Mouse (Mus musculus): ENCODE data around the gene Rnf38. TPM values are rescaled to one million over a fixed set of nuclear protein-coding genes. Genes with fewer than 3 reads are reported as not detected.

Rnf38 gene
- polyA plus RNA-seq, 1 experiment from 2014 or later, result 15.6 TPM

- H3K4me2 ChIP-seq, result no peak overlapping the region
- no peak overlapping the region for H3K9ac ChIP-seq
- no peaks in the 10 kb centered on the region for H3K27me3 ChIP-seq
- H3K9me3 ChIP-seq, result no peaks in the 10 kb centered on the region
- H3K36me3 ChIP-seq, result no peaks in the 10 kb centered on the region
- ATAC-seq (ENCODE audit: insufficient number of reproducible peaks, low FRiP score, low TSS enrichment, low read depth), result no peak
- H3K4me3 ChIP-seq, result no peak overlapping the region
- no peak overlapping the region for H3K27ac ChIP-seq
- peaks cover 21% of the 10 kb centered on the region for H3K4me1 ChIP-seq
- WGBS, result 69% methylated on average over 7 of the region's 7 CpGs
These were observed 122.8 kb downstream of the Rnf38 start for GRCm38 (mm10) chr4:44110771-44111170.

- Histone ChIP-seq H3K4me3 (no peak overlapping the region), H3K9me3 (no peaks in the 10 kb centered on the region), H3K27me3 (no peaks in the 10 kb centered on the region), H3K4me2 (no peak overlapping the region), H3K4me1 (peaks cover 27% of the 10 kb centered on the region), H3K27ac (no peak overlapping the region; the same call in 1 of the 2 replicates), H3K36me3 (no peaks in the 10 kb centered on the region), H3K9ac (no peak overlapping the region)
- ATAC-seq (ENCODE audit: insufficient number of reproducible peaks, low FRiP score, low TSS enrichment, low read depth), result no peak
- 87% methylated on average over 6 of the region's 6 CpGs for WGBS
These were observed 125.3 kb downstream of the Rnf38 start for GRCm38 (mm10) chr4:44108297-44108696.

- no peaks in the 10 kb centered on the region for H3K36me3 ChIP-seq
- H3K27me3 ChIP-seq, result no peaks in the 10 kb centered on the region
- H3K4me2 ChIP-seq, result no peak overlapping the region
- no peak overlapping the region for H3K27ac ChIP-seq
- ATAC-seq (ENCODE audit: insufficient number of reproducible peaks, low FRiP score, low TSS enrichment, low read depth), result no peak
- H3K9ac ChIP-seq, result no peak overlapping the region
- H3K4me1 ChIP-seq, result peaks cover 24% of the 10 kb centered on the region
- 39% methylated on average over 6 of the region's 6 CpGs for WGBS
- H3K4me3 ChIP-seq, result no peak overlapping the region
- no peaks in the 10 kb centered on the region for H3K9me3 ChIP-seq
These were observed 126.2 kb downstream of the Rnf38 start for GRCm38 (mm10) chr4:44107339-44107738.

- H3K9ac ChIP-seq, result no peak overlapping the region
- no peaks in the 10 kb centered on the region for H3K36me3 ChIP-seq
- H3K27ac ChIP-seq, result 0 out of 2 replicates have a peak overlapping the region, but pooled peaks have one; percentile 9
- no peaks in the 10 kb centered on the region for H3K9me3 ChIP-seq
- H3K4me3 ChIP-seq, result peak overlapping the region; percentile 22
- peak overlapping the region; percentile 35 for H3K4me2 ChIP-seq
- ATAC-seq (ENCODE audit: insufficient number of reproducible peaks, low FRiP score, low TSS enrichment, low read depth), result no peak
- H3K27me3 ChIP-seq, result no peaks in the 10 kb centered on the region
- 49% methylated on average over 18 of the region's 18 CpGs for WGBS
- peaks cover 24% of the 10 kb centered on the region for H3K4me1 ChIP-seq
These were observed 127.2 kb downstream of the Rnf38 start for GRCm38 (mm10) chr4:44106297-44106821.

GRCm38 (mm10) chr4:44104195-44104917, 129.2 kb downstream of the Rnf38 start:
- no peak overlapping the region for H3K9ac ChIP-seq
- H3K9me3 ChIP-seq, result no peaks in the 10 kb centered on the region
- ATAC-seq (ENCODE audit: insufficient number of reproducible peaks, low FRiP score, low TSS enrichment, low read depth), result no peak
- peak overlapping the region; percentile 47; the same call in 1 of the 2 replicates for H3K27ac ChIP-seq
- no peak overlapping the region for H3K4me2 ChIP-seq
- H3K4me1 ChIP-seq, result peaks cover 24% of the 10 kb centered on the region
- H3K27me3 ChIP-seq, result no peaks in the 10 kb centered on the region
- 20% methylated on average over 8 of the region's 8 CpGs for WGBS
- H3K4me3 ChIP-seq, result no peak overlapping the region
- no peaks in the 10 kb centered on the region for H3K36me3 ChIP-seq

GRCm38 (mm10) chr4:44103620-44104019, 130.0 kb downstream of the Rnf38 start:
- Histone ChIP-seq H3K9ac (no peak overlapping the region), H3K27me3 (no peaks in the 10 kb centered on the region), H3K4me1 (peaks cover 24% of the 10 kb centered on the region), H3K4me2 (no peak overlapping the region), H3K36me3 (no peaks in the 10 kb centered on the region), H3K9me3 (no peaks in the 10 kb centered on the region), H3K27ac (peak overlapping the region; percentile 47), H3K4me3 (no peak overlapping the region)
- peak; percentile 50; the same call in 1 of the 2 replicates for ATAC-seq (ENCODE audit: insufficient number of reproducible peaks, low FRiP score, low TSS enrichment, low read depth)
- WGBS, result 63% methylated on average over 8 of the region's 8 CpGs

GRCm38 (mm10) chr4:44097576-44098335, 135.8 kb downstream of the Rnf38 start:
- Histone ChIP-seq H3K36me3 (no peaks in the 10 kb centered on the region), H3K4me2 (no peak overlapping the region), H3K27ac (no peak overlapping the region), H3K27me3 (no peaks in the 10 kb centered on the region), H3K9ac (no peak overlapping the region), H3K4me1 (peaks cover 5% of the 10 kb centered on the region; the same call in 1 of the 2 replicates), H3K4me3 (no peak overlapping the region), H3K9me3 (no peaks in the 10 kb centered on the region)
- no peak for ATAC-seq (ENCODE audit: insufficient number of reproducible peaks, low FRiP score, low TSS enrichment, low read depth)
- 44% methylated on average over 11 of the region's 11 CpGs for WGBS

- H3K4me1 ChIP-seq, result peaks cover 5% of the 10 kb centered on the region; the same call in 1 of the 2 replicates
- H3K4me2 ChIP-seq, result no peak overlapping the region
- no peak overlapping the region for H3K4me3 ChIP-seq
- no peak overlapping the region for H3K9ac ChIP-seq
- H3K27me3 ChIP-seq, result no peaks in the 10 kb centered on the region
- 85% methylated on average over 4 of the region's 4 CpGs for WGBS
- no peaks in the 10 kb centered on the region for H3K36me3 ChIP-seq
- H3K27ac ChIP-seq, result no peak overlapping the region
- ATAC-seq (ENCODE audit: insufficient number of reproducible peaks, low FRiP score, low TSS enrichment, low read depth), result no peak
- no peaks in the 10 kb centered on the region for H3K9me3 ChIP-seq
These were observed 139.1 kb downstream of the Rnf38 start for GRCm38 (mm10) chr4:44094475-44094874.

GRCm38 (mm10) chr4:44092359-44092758, 141.2 kb downstream of the Rnf38 start:
- Histone ChIP-seq H3K4me3 (no peak overlapping the region), H3K9me3 (no peaks in the 10 kb centered on the region), H3K27me3 (no peaks in the 10 kb centered on the region), H3K36me3 (no peaks in the 10 kb centered on the region), H3K27ac (no peak overlapping the region), H3K4me1 (no peaks in the 10 kb centered on the region), H3K4me2 (no peak overlapping the region), H3K9ac (no peak overlapping the region)
- ATAC-seq (ENCODE audit: insufficient number of reproducible peaks, low FRiP score, low TSS enrichment, low read depth), result no peak
- 70% methylated on average over 11 of the region's 11 CpGs for WGBS

- Histone ChIP-seq H3K9ac (no peak overlapping the region), H3K4me2 (no peak overlapping the region), H3K9me3 (no peaks in the 10 kb centered on the region), H3K36me3 (no peaks in the 10 kb centered on the region), H3K27ac (no peak overlapping the region), H3K4me1 (peaks cover 7% of the 10 kb centered on the region), H3K4me3 (no peak overlapping the region), H3K27me3 (no peaks in the 10 kb centered on the region)
- 86% methylated on average over 3 of the region's 3 CpGs for WGBS
- ATAC-seq (ENCODE audit: insufficient number of reproducible peaks, low FRiP score, low TSS enrichment, low read depth), result no peak
These were observed 148.0 kb downstream of the Rnf38 start for GRCm38 (mm10) chr4:44085566-44085965.

GRCm38 (mm10) chr4:44084602-44085325, 148.8 kb downstream of the Rnf38 start:
- H3K36me3 ChIP-seq, result no peaks in the 10 kb centered on the region
- peaks cover 7% of the 10 kb centered on the region for H3K4me1 ChIP-seq
- H3K4me3 ChIP-seq, result no peak overlapping the region
- H3K9me3 ChIP-seq, result no peaks in the 10 kb centered on the region
- H3K9ac ChIP-seq, result no peak overlapping the region
- WGBS, result 68% methylated on average over 13 of the region's 13 CpGs
- no peak overlapping the region for H3K27ac ChIP-seq
- ATAC-seq (ENCODE audit: insufficient number of reproducible peaks, low FRiP score, low TSS enrichment, low read depth), result no peak
- H3K27me3 ChIP-seq, result no peaks in the 10 kb centered on the region
- peak overlapping the region; percentile 34 for H3K4me2 ChIP-seq

Measured in limb, embryonic 15.5 days (tissue).